18 mouse cellular contexts compared by ENCODE assay signal in the genomic region with DNA sequence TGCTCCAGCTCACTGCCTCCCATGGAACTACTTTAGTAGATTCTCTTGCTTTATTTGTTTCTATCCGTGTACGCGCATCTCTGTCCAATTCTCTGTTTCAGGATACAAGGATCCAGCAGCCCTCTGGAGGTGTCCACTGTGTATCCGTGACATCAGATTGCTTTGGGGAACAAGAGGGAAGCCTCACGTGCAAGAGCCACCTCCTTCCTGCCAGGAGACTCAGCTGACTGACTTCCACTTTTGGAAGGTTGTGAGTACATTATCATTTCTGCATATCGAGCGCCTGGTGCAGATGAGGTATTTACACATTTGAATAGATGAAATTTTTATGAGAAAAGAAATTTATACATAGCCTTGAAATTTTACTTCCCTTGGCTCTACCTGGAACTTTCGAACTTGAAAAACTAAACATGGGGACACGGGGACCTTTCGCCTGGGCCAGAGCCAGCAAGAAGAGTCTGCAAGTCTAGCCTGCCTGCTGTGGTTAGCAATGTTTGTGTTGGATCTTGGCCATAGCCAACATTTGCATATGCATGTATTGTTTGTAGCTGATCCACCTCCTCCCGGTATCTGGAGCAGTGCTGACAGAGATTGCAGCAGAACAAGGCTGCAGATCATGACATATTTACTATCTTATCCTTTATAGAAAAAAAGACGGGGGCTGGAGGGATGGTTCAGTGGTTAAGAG.
DNase-seq lines count a peak whose midpoint lies in the region; ATAC-seq and TF ChIP-seq lines count a peak whose summit lies in the region.
"Had no signal": no experiment of that assay in that cellular context is flagged by ENCODE, and none has a peak within 500 bp of the region (broad histone marks: within the 10 kb centered on the region; RNA-seq: fewer than 3 reads in every experiment).

No protein-coding gene starts in this region.

- H3K4me1 ChIP-seq in liver, postnatal 0 days (ENCODE audit: insufficient read depth), result no peaks in the 10 kb centered on the region
- no peaks in the 10 kb centered on the region for H3K4me1 ChIP-seq in liver, embryonic 11.5 days (replicated peaks; ENCODE audit: control insufficient read depth, insufficient read depth, low read length)
- H3K4me1 ChIP-seq in CH12.LX (ENCODE audit: control insufficient read depth in 1 of 2, insufficient read depth in 2 of 2), result peaks cover 0 to 4% of the 10 kb centered on the region in 2 experiments; a peak in 2 of 4 replicates
- H3K4me1 ChIP-seq: embryonic facial prominence, embryonic 13.5 days; heart, embryonic 10.5 days; limb, embryonic 15.5 days had no signal

- no peak overlapping the region for H3K9ac ChIP-seq in liver, postnatal 0 days (replicated peaks)
- H3K9ac ChIP-seq in liver, embryonic 11.5 days (ENCODE audit: low read depth, low read length), result no peak overlapping the region
- H3K9ac ChIP-seq in CH12.LX (ENCODE audit: insufficient read depth, low read depth), result no peak overlapping the region
- H3K9ac ChIP-seq: embryonic facial prominence, embryonic 13.5 days; forebrain, embryonic 12.5 days; limb, embryonic 15.5 days; midbrain, embryonic 13.5 days had no signal

- H3K79me2 ChIP-seq in CH12.LX (replicated peaks; ENCODE audit: control insufficient read depth, extremely low read depth, insufficient read depth, poor library complexity, severe bottlenecking), result no peaks in the 10 kb centered on the region

- H3K27me3 ChIP-seq in liver, postnatal 0 days (ENCODE audit: insufficient read depth, low read length), result no peaks in the 10 kb centered on the region
- no peaks in the 10 kb centered on the region for H3K27me3 ChIP-seq in liver, embryonic 11.5 days (replicated peaks; ENCODE audit: control insufficient read depth, insufficient read depth, low read length)
- peaks cover 95% of the 10 kb centered on the region for H3K27me3 ChIP-seq in CH12.LX (replicated peaks)

- TF ChIP-seq POLR2A in CH12.LX (IDR thresholded peaks at IDR 0.05; ENCODE audit: low read depth, low read length), result no peak

- in situ Hi-C loops in CH12.LX (cut with MboI; ENCODE audit: low pct_ligation_motif_present, low pct_unique_long_range_greater_than_20kb, low sequenced_read_pairs), result no loop called here

- H3K4me2 ChIP-seq in liver, postnatal 0 days (ENCODE audit: low read depth, low read length), result no peak overlapping the region
- no peak overlapping the region for H3K4me2 ChIP-seq in liver, embryonic 11.5 days
- H3K4me2 ChIP-seq in CH12.LX (ENCODE audit: insufficient read depth, low read depth, poor library complexity, severe bottlenecking), result no peak overlapping the region
- H3K4me2 ChIP-seq: embryonic facial prominence, embryonic 13.5 days; forebrain, embryonic 12.5 days; limb, embryonic 15.5 days; midbrain, embryonic 13.5 days had no signal

- no peak for ATAC-seq in liver, postnatal 0 days
- ATAC-seq in liver, embryonic 11.5 days (replicated peaks; ENCODE audit: low FRiP score), result no peak
- ATAC-seq: midbrain, embryonic 13.5 days had no signal

- 58% methylated on average over 12 of the region's 12 CpGs for WGBS in liver, postnatal 0 days (ENCODE audit: insufficient replicate concordance)
- 77% methylated on average over 12 of the region's 12 CpGs for WGBS in liver, embryonic 11.5 days

- TF ChIP-seq EP300 in liver, postnatal 0 days (IDR thresholded peaks at IDR 0.05; ENCODE audit: low read depth), result no peak
- no peak for TF ChIP-seq EP300 in CH12.LX (IDR thresholded peaks at IDR 0.05; ENCODE audit: low read length)

- dilution Hi-C loops in CH12.LX (cut with MboI; ENCODE audit: extremely low pct_ligation_motif_present, extremely low pct_unique_long_range_greater_than_20kb, low sequenced_read_pairs), result no loop called here

- no peak overlapping the region for H3K4me3 ChIP-seq in liver, postnatal 0 days (ENCODE audit: low read depth, low read length)
- H3K4me3 ChIP-seq in liver, embryonic 11.5 days (ENCODE audit: low read depth, low read length), result no peak overlapping the region
- no peak overlapping the region for H3K4me3 ChIP-seq in CH12.LX (replicated peaks in 1 of 3; ENCODE audit: low read depth in 2 of 3, low read length in 2 of 3, poor library complexity in 1 of 3)
- H3K4me3 ChIP-seq: embryonic facial prominence, embryonic 13.5 days; forebrain, embryonic 12.5 days; heart, embryonic 10.5 days; limb, embryonic 15.5 days; midbrain, embryonic 13.5 days had no signal

- no peak for TF ChIP-seq RAD21 in CH12.LX (IDR thresholded peaks at IDR 0.05; ENCODE audit: low read depth, low read length)

- no peak overlapping the region for H3K27ac ChIP-seq in liver, postnatal 0 days (ENCODE audit: low read depth)
- no peak overlapping the region for H3K27ac ChIP-seq in liver, embryonic 11.5 days (ENCODE audit: low read depth, low read length)
- H3K27ac ChIP-seq in CH12.LX (ENCODE audit: insufficient read depth, low read depth), result no peak overlapping the region
- H3K27ac ChIP-seq: embryonic facial prominence, embryonic 13.5 days; forebrain, embryonic 12.5 days; heart, embryonic 10.5 days; limb, embryonic 15.5 days; midbrain, embryonic 13.5 days had no signal

- H3K36me3 ChIP-seq in liver, postnatal 0 days (replicated peaks; ENCODE audit: insufficient read depth, low read length), result no peaks in the 10 kb centered on the region
- H3K36me3 ChIP-seq in liver, embryonic 11.5 days (ENCODE audit: control insufficient read depth, insufficient read depth, low read length), result no peaks in the 10 kb centered on the region
- no peaks in the 10 kb centered on the region for H3K36me3 ChIP-seq in CH12.LX (replicated peaks in 1 of 2; ENCODE audit: control insufficient read depth in 1 of 2, insufficient read depth in 1 of 2, low read length in 1 of 2)
- H3K36me3 ChIP-seq: embryonic facial prominence, embryonic 13.5 days; forebrain, embryonic 12.5 days; heart, embryonic 10.5 days; limb, embryonic 15.5 days; midbrain, embryonic 13.5 days had no signal

- TF ChIP-seq CTCF in liver, postnatal 0 days (IDR thresholded peaks at IDR 0.05; ENCODE audit: low read depth), result no peak
- TF ChIP-seq CTCF in CH12.LX (conservative IDR thresholded peaks at IDR 0.05 in 1 of 2, IDR thresholded peaks at IDR 0.05 in 1 of 2; ENCODE audit: low read depth in 2 of 2, low read length in 2 of 2), result no peak

- H3K9me3 ChIP-seq in liver, postnatal 0 days (ENCODE audit: low read length), result no peaks in the 10 kb centered on the region
- no peaks in the 10 kb centered on the region for H3K9me3 ChIP-seq in liver, embryonic 11.5 days (ENCODE audit: control insufficient read depth, low read length)
- H3K9me3 ChIP-seq in CH12.LX (replicated peaks; ENCODE audit: low read length), result no peaks in the 10 kb centered on the region
- H3K9me3 ChIP-seq: embryonic facial prominence, embryonic 13.5 days; forebrain, embryonic 12.5 days; heart, embryonic 10.5 days; limb, embryonic 15.5 days; midbrain, embryonic 13.5 days had no signal

- DNase-seq in liver, postnatal 0 days, result peak; percentile 54
- no peak for DNase-seq in liver, embryonic 11.5 days (ENCODE audit: low spot score)
- DNase-seq in CH12.LX (ENCODE audit: extremely low read depth), result no peak
- DNase-seq in brain, adult 2 months (ENCODE audit: low read depth, low spot score), result peak; percentile 34
- DNase-seq in kidney, postnatal 4 days, result peak; percentile 10 to 13
- DNase-seq in B cell, adult 2 months, result no peak
- DNase-seq in frontal cortex, postnatal 25 days (ENCODE audit: low spot score in 2 of 2), result no peak
- DNase-seq: adrenal gland, adult 8-10 months; cerebellum, postnatal 36 days; heart, postnatal 36 days; lung, postnatal 10 days; right cerebral cortex, postnatal 25 days; thymus, adult 2 months had no signal

TF ChIP-seq in CH12.LX, 34 proteins besides CTCF, POLR2A, EP300 and RAD21:
- TF ChIP-seq BHLHE40 (IDR thresholded peaks at IDR 0.05; ENCODE audit: low read depth, low read length), result 0 out of 2 replicates have a peak, but pooled peaks have one; percentile 24
- TF ChIP-seq IRF4 (IDR thresholded peaks at IDR 0.05; ENCODE audit: low read depth, low read length), result no peak
- no peak for TF ChIP-seq NELFE (IDR thresholded peaks at IDR 0.05; ENCODE audit: low read depth, low read length)
- TF ChIP-seq CHD1 (IDR thresholded peaks at IDR 0.05; ENCODE audit: low read depth, low read length), result no peak
- no peak for TF ChIP-seq MAZ (IDR thresholded peaks at IDR 0.05; ENCODE audit: low read depth, low read length)
- TF ChIP-seq NRF1 (IDR thresholded peaks at IDR 0.05; ENCODE audit: low read depth, low read length), result no peak
TF ChIP-seq in CH12.LX: peak in this region for 1.

Comparison
In these comparisons a context has a peak if more than half of its experiments do, and no peak if none do; other contexts are left out.
1. DNase-seq: peak in liver, postnatal 0 days (single experiment), brain, adult 2 months (single experiment) and kidney, postnatal 4 days (2 of 2); none in liver, embryonic 11.5 days (single experiment), CH12.LX (single experiment), B cell, adult 2 months (0 of 2) and frontal cortex, postnatal 25 days (0 of 2).